Mouse (Mus musculus): ENCODE data around the gene Rusc2.

DNA sequence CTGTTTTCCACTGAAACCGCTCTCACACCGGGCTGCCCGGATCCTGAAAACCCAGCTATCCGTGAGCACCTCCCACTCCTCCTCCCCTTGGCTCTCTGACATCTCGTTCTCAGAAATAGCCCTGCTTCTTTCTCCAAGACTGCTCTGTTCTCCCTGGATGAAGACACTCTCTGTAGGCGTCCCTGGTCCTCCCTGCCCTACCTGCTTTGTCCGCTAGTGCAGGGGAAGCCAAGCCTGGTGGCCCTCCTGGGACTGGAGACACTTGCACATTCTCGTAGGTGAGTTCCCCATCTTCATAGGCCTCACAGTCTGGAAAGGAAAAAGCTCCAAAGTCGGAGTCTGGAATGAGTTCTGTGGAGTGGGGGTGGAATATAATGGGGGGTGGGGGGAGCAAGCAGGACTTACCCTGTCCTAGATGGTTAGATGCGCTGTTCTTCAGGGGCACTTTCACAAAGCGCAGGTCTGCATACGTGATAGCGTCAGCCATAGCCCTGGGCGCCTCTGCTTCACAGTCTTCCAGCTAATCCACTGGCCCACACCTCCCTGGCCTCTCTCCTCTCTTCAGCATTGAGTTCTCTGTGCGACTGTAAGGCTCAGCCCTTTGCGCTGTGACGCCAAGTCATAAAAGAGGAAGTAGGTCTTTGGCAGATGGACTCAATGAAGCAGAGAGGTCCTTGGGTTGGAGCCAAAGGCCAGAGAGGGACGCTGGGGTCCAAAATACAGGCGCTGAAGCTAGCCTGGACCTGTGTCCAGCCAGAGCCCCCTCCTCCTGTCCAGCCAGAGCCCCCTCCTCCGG, 72.5 kb downstream of the Rusc2 start, which contains the start of gene Cd72:
- TF ChIP-seq GATA1 (IDR thresholded peaks at IDR 0.05; ENCODE audit: low read length) (no peak), TAL1 (IDR thresholded peaks at IDR 0.05; ENCODE audit: low read length) (no peak)
